Mouse (Mus musculus) CH12.LX (cell line): Measurements from ENCODE around the gene Tas1r2. TPM values are rescaled to one million over a fixed set of nuclear protein-coding genes. Genes with fewer than 3 reads are reported as not detected.

Source experiments
- DNase-seq: peaks from one replicate; pipeline ENCODE4 v3.0.0-alpha.2; 2013; ENCODE audit errors: extremely low read depth
- H3K27ac ChIP-seq: 2 replicates; pipeline ENCODE4 v1.5.1; 2012; ENCODE audit warnings: low read depth, mild to moderate bottlenecking, control low read depth, moderate library complexity; ENCODE audit not compliant: insufficient read depth
- H3K27me3 ChIP-seq: replicated peaks from 2 replicates; pipeline ENCODE3; 2012; ENCODE audit warnings: inconsistent platforms
- H3K36me3 ChIP-seq, 2 experiments: replicated peaks in 1 of 2; 2 replicates each; pipeline versions ENCODE3 to v1.6.1; 2012; ENCODE audit warnings: inconsistent platforms in 1 of 2, low read length in 1 of 2, mild to moderate bottlenecking in 1 of 2, mixed read lengths in 1 of 2, moderate library complexity in 1 of 2; ENCODE audit not compliant: control insufficient read depth in 1 of 2, insufficient read depth in 1 of 2
- H3K4me1 ChIP-seq, 2 experiments: 2 replicates each; pipeline ENCODE4 v1.6.1; 2012; ENCODE audit warnings: inconsistent platforms in 1 of 2, moderate library complexity in 1 of 2; ENCODE audit not compliant: insufficient read depth in 2 of 2, control insufficient read depth in 1 of 2
- H3K4me2 ChIP-seq: 2 replicates; pipeline ENCODE4 v1.6.1; 2012; ENCODE audit warnings: low read depth, mild to moderate bottlenecking, control low read depth; ENCODE audit not compliant: poor library complexity, insufficient read depth, severe bottlenecking
- H3K4me3 ChIP-seq, 3 experiments: fragments of 150-350 bp in 1 of 3; sonication (generic) in 1 of 3; replicated peaks in 1 of 3; 2 replicates each; pipeline versions ENCODE3 to v1.5.1; 2011 to 2012; ENCODE audit warnings: low read depth in 2 of 3, low read length in 2 of 3, mild to moderate bottlenecking in 2 of 3, moderate library complexity in 2 of 3, control low read depth in 1 of 3, improper control_type of control experiment in 1 of 3, inconsistent platforms in 1 of 3, mixed read lengths in 1 of 3; ENCODE audit not compliant: poor library complexity in 1 of 3
- H3K79me2 ChIP-seq: replicated peaks from 2 replicates; pipeline ENCODE4 v1.6.1; 2012; ENCODE audit warnings: mild to moderate bottlenecking, moderate library complexity; ENCODE audit not compliant: control insufficient read depth, poor library complexity, insufficient read depth, severe bottlenecking; ENCODE audit errors: extremely low read depth
- H3K9ac ChIP-seq: 2 replicates; pipeline ENCODE4 v1.6.1; 2012; ENCODE audit warnings: low read depth, mild to moderate bottlenecking, control low read depth, moderate library complexity; ENCODE audit not compliant: insufficient read depth
- H3K9me3 ChIP-seq: replicated peaks from 2 replicates; pipeline ENCODE3; 2012; ENCODE audit warnings: low read length, inconsistent platforms, mixed read lengths
- CHD1 ChIP-seq: IDR thresholded peaks from 2 replicates; pipeline ENCODE4 v1.6.1; 2012; ENCODE audit warnings: low read depth, low read length, improper control_type of control experiment, inconsistent platforms
- CHD2 ChIP-seq: IDR thresholded peaks from 2 replicates; pipeline ENCODE4 v1.6.1; 2011; ENCODE audit warnings: low read length, improper control_type of control experiment
- ELF1 ChIP-seq: IDR thresholded peaks from 2 replicates; pipeline ENCODE4 v1.6.1; 2014; ENCODE audit warnings: low read depth, mild to moderate bottlenecking, inconsistent platforms, low read length, improper control_type of control experiment
- ETS1 ChIP-seq: conservative IDR thresholded peaks from 2 replicates; pipeline ENCODE4 v1.6.1; 2012; ENCODE audit warnings: low read depth, mild to moderate bottlenecking, inconsistent platforms, low read length, improper control_type of control experiment, moderate library complexity
- GABPA ChIP-seq: IDR thresholded peaks from 2 replicates; pipeline ENCODE4 v1.6.1; 2012; ENCODE audit warnings: low read depth, low read length, improper control_type of control experiment, inconsistent platforms; ENCODE audit not compliant: insufficient replicate concordance
- HCFC1 ChIP-seq: IDR thresholded peaks from 2 replicates; pipeline ENCODE4 v1.6.1; 2012; ENCODE audit warnings: low read depth, mild to moderate bottlenecking, inconsistent platforms, low read length, improper control_type of control experiment
- MAFK ChIP-seq: IDR thresholded peaks from 2 replicates; pipeline ENCODE4 v1.6.1; 2011; ENCODE audit warnings: low read length, improper control_type of control experiment; ENCODE audit not compliant: insufficient replicate concordance
- MAX ChIP-seq: IDR thresholded peaks from 2 replicates; pipeline ENCODE4 v1.6.1; 2011; ENCODE audit warnings: low read length, improper control_type of control experiment
- MAZ ChIP-seq: IDR thresholded peaks from 2 replicates; pipeline ENCODE4 v1.6.1; 2012; ENCODE audit warnings: low read depth, mild to moderate bottlenecking, inconsistent platforms, low read length, improper control_type of control experiment, moderate library complexity
- MEF2A ChIP-seq: IDR thresholded peaks from 2 replicates; pipeline ENCODE4 v1.6.1; 2014; ENCODE audit warnings: low read depth, mild to moderate bottlenecking, inconsistent platforms, low read length, improper control_type of control experiment, borderline replicate concordance
- MXI1 ChIP-seq: IDR thresholded peaks from 2 replicates; pipeline ENCODE4 v1.6.1; 2011; ENCODE audit warnings: mild to moderate bottlenecking, low read depth, low read length, improper control_type of control experiment
- POLR2A ChIP-seq: IDR thresholded peaks from 2 replicates; pipeline ENCODE4 v1.6.1; 2011; ENCODE audit warnings: low read depth, mild to moderate bottlenecking, improper control_type of control experiment, low read length
- RAD21 ChIP-seq: IDR thresholded peaks from 2 replicates; pipeline ENCODE4 v1.6.1; 2011; ENCODE audit warnings: low read depth, mild to moderate bottlenecking, low read length, improper control_type of control experiment, moderate library complexity
- RCOR1 ChIP-seq: conservative IDR thresholded peaks from 2 replicates; pipeline ENCODE4 v1.6.1; 2012; ENCODE audit warnings: low read depth, mild to moderate bottlenecking, inconsistent platforms, low read length, improper control_type of control experiment
- SMC3 ChIP-seq: IDR thresholded peaks from 2 replicates; pipeline ENCODE4 v1.6.1; 2011; ENCODE audit warnings: low read depth, low read length, improper control_type of control experiment
- UBTF ChIP-seq: IDR thresholded peaks from 2 replicates; pipeline ENCODE4 v1.6.1; 2012; ENCODE audit warnings: low read depth, mild to moderate bottlenecking, inconsistent platforms, low read length, improper control_type of control experiment, moderate library complexity
- ZNF384 ChIP-seq: IDR thresholded peaks from 2 replicates; pipeline ENCODE4 v1.6.1; 2012; ENCODE audit warnings: low read depth, low read length, improper control_type of control experiment, inconsistent platforms
- dilution Hi-C: fragments of 300-500 bp; cut with MboI; formaldehyde crosslinking; loops from 2 replicates; pipeline ENCODE4 v1.14.3; 2020; ENCODE audit warnings: low sequenced_read_pairs; ENCODE audit not compliant: extremely low pct_unique_long_range_greater_than_20kb, extremely low pct_ligation_motif_present
- in situ Hi-C: fragments of 300-500 bp; cut with MboI; formaldehyde crosslinking; loops from 3 replicates; pipeline ENCODE4 v1.14.3; 2019; ENCODE audit warnings: low sequenced_read_pairs, low pct_ligation_motif_present, low pct_unique_long_range_greater_than_20kb, mixed read lengths
- polyA plus RNA-seq: library from polyadenylated mRNA; unstranded; fragments of >175 nt; gene quantifications from 2 replicates; pipeline ENCODE4 v1.2.1, GENCODE M21; 2012; ENCODE audit warnings: low read depth; ENCODE audit not compliant: insufficient read length
- total RNA-seq, 2 experiments: library from RNA; depleted of rRNA; stranded (reverse); fragments of 300-350 nt in 1 of 2; fragments of >200 nt in 1 of 2; gene quantifications; 2 replicates each; pipeline ENCODE4 v1.2.3; 2012 to 2014

Tas1r2 gene
- total and polyA plus RNA-seq, 3 experiments: not detected

DNA sequence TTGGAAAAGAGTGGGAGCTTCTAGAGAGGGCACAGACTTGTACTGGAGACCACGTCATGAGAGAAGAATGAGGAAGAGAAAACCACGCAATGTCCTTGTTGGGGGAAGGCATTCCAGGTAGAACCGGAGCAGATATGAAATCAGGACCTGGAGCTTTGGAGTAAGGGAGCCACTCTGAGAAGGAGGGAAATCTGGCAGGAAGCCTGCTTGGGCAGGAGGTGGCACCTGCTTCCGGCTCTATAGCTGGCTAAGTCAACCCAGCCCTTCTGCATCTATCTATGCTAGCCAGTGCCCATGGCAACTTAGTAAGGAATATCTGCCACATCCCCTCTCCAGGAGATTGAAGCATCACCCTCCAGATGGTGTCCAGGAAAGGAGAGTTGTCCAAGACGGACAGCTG is 52.6 kb downstream of the Tas1r2 start:
- H3K27ac ChIP-seq: no peak overlapping the region
- in situ Hi-C loops (no loop called here), dilution Hi-C loops (no loop called here)
- H3K9me3 ChIP-seq: no peaks in the 10 kb centered on the region
- no peak for DNase-seq
- H3K36me3 ChIP-seq: no peaks in the 10 kb centered on the region
- TF ChIP-seq RAD21: no peak
- no peak for TF ChIP-seq ELF1
- no peak for TF ChIP-seq MXI1
- no peak for TF ChIP-seq RCOR1
- no peak for TF ChIP-seq POLR2A
- TF ChIP-seq CHD1: no peak
- no peak for TF ChIP-seq SMC3
- no peak for TF ChIP-seq GABPA
- no peak for TF ChIP-seq MAFK
- TF ChIP-seq MAX: no peak
- TF ChIP-seq CHD2: no peak
- no peak for TF ChIP-seq ZNF384
- no peak for TF ChIP-seq ETS1
- no peak for TF ChIP-seq HCFC1
- H3K27me3 ChIP-seq: peaks cover 38% of the 10 kb centered on the region
- no peak overlapping the region for H3K9ac ChIP-seq
- H3K4me3 ChIP-seq: no peak overlapping the region
- H3K4me2 ChIP-seq: no peak overlapping the region
- no peaks in the 10 kb centered on the region for H3K79me2 ChIP-seq
- H3K4me1 ChIP-seq: no peaks in the 10 kb centered on the region

DNA sequence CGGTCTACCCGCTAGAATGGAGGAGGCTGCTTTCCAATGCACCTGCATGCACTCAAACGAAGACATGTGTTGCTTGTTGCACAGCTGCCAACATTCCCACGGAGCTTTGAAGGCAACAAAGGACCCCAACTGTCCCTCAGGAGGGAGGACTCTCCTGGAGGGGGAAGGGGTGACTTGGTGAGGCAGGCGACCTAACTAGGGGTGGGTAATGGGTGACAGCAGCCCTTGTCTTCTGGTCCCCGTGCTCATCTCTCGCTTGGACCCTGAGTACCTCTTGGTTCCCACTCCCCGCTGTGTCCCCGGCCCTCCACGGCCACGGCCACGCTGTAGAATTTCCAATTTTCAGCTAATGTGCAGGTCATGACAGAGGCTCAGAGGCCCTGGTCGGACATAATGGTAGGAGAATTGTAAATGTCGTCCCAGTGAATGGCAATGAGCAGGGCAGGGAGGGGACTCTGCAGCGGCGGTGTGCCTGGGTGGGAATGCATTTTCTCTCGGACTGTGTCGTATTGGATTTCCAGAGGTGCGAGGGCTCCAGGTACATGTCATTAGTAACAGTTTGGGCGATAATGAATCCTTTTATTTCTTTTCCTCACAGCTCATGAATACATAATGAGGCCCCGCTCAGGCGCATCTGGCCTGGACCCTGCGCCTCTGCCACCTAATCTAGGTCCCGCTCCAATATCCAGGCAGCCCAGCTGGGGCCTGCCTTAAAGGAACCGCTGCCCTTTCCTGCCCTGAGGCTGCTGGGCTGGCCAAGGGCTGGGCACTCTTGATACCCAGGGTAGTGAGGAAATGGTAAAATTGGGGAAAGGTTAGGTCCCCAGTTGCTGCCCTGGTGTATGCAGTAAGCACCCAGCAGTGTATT is 57.4 kb downstream of the Tas1r2 start:
- no peak for DNase-seq
- no peak overlapping the region for H3K9ac ChIP-seq
- dilution Hi-C loops: no loop called here
- H3K27ac ChIP-seq: no peak overlapping the region
- H3K79me2 ChIP-seq: no peaks in the 10 kb centered on the region
- no peak for TF ChIP-seq RAD21
- TF ChIP-seq CHD1: no peak
- no peak for TF ChIP-seq MEF2A
- no peak for TF ChIP-seq ZNF384
- TF ChIP-seq MXI1: no peak
- TF ChIP-seq UBTF: no peak
- no peak for TF ChIP-seq MAZ
- H3K27me3 ChIP-seq: peaks cover 76% of the 10 kb centered on the region
- no peaks in the 10 kb centered on the region for H3K36me3 ChIP-seq
- H3K9me3 ChIP-seq: no peaks in the 10 kb centered on the region
- no peak overlapping the region for H3K4me2 ChIP-seq
- H3K4me3 ChIP-seq: no peak overlapping the region
- in situ Hi-C loops: no loop called here
- no peaks in the 10 kb centered on the region for H3K4me1 ChIP-seq
